Mouse (Mus musculus) forebrain, embryonic 12.5 days (tissue): ENCODE results near the gene Lrrc30. TPM values are rescaled to one million over a fixed set of nuclear protein-coding genes. Genes with fewer than 3 reads are reported as not detected.
A peak's percentile ranks its signal among the peaks of the same experiment; 100 is the strongest.

Experiments
- ATAC-seq: fragments of 200-750 bp; cut with Nextera tagmentation; 2 replicates; pipeline ENCODE4 v1.8.0; 2017; ENCODE audit warnings: moderate TSS enrichment; ENCODE audit not compliant: low FRiP score
- H3K27ac ChIP-seq: fragments of 300-500 bp; sonication (generic); 2 replicates; pipeline ENCODE4 v1.5.1; 2016; ENCODE audit warnings: mild to moderate bottlenecking
- H3K27me3 ChIP-seq: fragments of 300-500 bp; sonication (generic); 2 replicates; pipeline ENCODE4 v1.6.1; 2016; ENCODE audit warnings: mild to moderate bottlenecking
- H3K36me3 ChIP-seq: fragments of 300-500 bp; sonication (generic); replicated peaks from 2 replicates; pipeline ENCODE4 v1.6.1; 2016; ENCODE audit warnings: mild to moderate bottlenecking
- H3K4me1 ChIP-seq: fragments of 300-500 bp; sonication (generic); 2 replicates; pipeline ENCODE4 v1.6.1; 2016
- H3K4me2 ChIP-seq: fragments of 300-500 bp; sonication (generic); 2 replicates; pipeline ENCODE4 v1.6.1; 2016; ENCODE audit warnings: mild to moderate bottlenecking, moderate library complexity
- H3K4me3 ChIP-seq: fragments of 300-500 bp; sonication (generic); replicated peaks from 2 replicates; pipeline ENCODE4 v1.5.1; 2016; ENCODE audit warnings: mild to moderate bottlenecking
- H3K9ac ChIP-seq: fragments of 300-500 bp; sonication (generic); 2 replicates; pipeline ENCODE4 v1.6.1; 2016; ENCODE audit warnings: mild to moderate bottlenecking
- H3K9me3 ChIP-seq: fragments of 300-500 bp; sonication (generic); 2 replicates; pipeline ENCODE4 v1.6.1; 2016
- whole genome bisulfite sequencing: fragments of 180-500 bp; shearing (Covaris S2); methylation state at CpG from one replicate; pipeline ENCODE4 v1.1.7; 2016; 5-methylcytosine and 5-hydroxymethylcytosine counted together
- polyA plus RNA-seq: library from polyadenylated mRNA; unstranded; fragments of >200 nt; fragmentation: Nextera tagmentation; extraction: Ambion mirVana; gene quantifications from 2 replicates; pipeline ENCODE4 v1.2.1, GENCODE M21; 2016

Gene Lrrc30
- not detected in 2 replicates for polyA plus RNA-seq

DNA sequence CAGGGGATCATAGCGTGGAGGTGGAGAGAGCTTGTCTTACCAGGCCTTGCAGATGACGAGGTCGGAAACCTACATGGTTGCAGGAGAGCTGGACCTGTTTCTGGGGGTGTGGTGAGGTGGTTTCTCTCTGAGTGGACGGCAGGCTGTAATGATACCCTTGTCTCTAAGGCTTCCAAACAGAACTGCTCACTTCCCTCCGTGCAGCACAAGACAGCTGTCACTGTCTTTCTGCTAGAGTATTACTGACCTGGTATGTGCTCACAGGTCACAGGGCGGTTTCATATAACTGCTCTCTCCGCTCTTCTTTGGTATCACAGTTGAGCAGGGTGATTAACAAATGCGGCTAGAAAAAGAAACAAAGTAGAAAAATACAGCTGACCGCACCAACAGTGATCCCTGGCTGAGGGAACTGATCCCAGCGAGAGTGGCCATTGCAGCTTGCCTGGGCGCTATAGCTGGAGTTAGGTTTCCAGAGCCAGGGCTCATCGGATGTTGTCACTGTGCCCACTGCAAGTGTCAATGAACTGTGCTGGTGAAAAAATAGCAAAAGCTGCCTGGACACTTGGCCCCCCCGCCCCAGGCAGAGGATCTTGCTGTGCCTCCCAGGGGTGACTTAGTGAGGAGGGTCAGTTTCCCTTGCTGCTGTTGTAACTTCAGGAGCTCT lies at the start of gene Lrrc30:
Gene Lrrc30 (minus strand): TSS at position 48 of the 664 bp plus-strand sequence.
- peaks cover 12% of the 10 kb centered on the region; the same call in 1 of the 2 replicates for H3K4me1 ChIP-seq
- 0 out of 2 replicates have a peak, but pooled peaks cover 2% of the 10 kb centered on the region for H3K27me3 ChIP-seq
- H3K4me3 ChIP-seq, result no peak within 1 kb of the TSS
- no peak within 1 kb of the TSS for H3K27ac ChIP-seq
- H3K9ac ChIP-seq, result no peak within 1 kb of the TSS
- no peak for ATAC-seq
- no peaks in the 10 kb centered on the region for H3K9me3 ChIP-seq
- WGBS, result 79% methylated on average over 13 of the region's 13 CpGs
- H3K36me3 ChIP-seq, result no peaks in the 10 kb centered on the region
- H3K4me2 ChIP-seq, result no peak within 1 kb of the TSS

DNA sequence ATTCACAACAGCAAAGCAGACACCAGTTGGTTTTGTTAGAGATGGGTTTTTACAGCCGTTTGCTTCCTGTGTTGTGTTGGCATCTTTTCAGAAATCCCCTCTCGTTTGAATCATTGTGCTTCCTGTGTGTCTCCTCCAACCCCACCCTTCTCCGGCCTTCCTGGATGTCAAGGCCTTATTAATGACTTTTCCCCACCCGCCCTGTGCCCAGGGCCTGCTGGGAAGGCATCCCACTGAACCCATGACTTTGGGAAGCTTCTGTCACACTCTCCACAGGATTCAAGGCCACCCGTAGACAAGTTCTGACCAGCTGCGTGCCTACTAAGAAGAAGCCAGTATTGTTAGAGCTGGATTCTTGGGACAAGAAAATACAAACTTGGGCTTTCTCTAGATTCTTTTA lies 48.6 kb upstream of the Lrrc30 start:
- Histone ChIP-seq H3K9me3 (no peaks in the 10 kb centered on the region), H3K4me2 (no peak overlapping the region), H3K4me3 (no peak overlapping the region), H3K27me3 (no peaks in the 10 kb centered on the region), H3K9ac (no peak overlapping the region), H3K36me3 (no peaks in the 10 kb centered on the region), H3K27ac (no peak overlapping the region), H3K4me1 (0 out of 2 replicates have a peak, but pooled peaks cover 4% of the 10 kb centered on the region)
- 82% methylated on average over 6 of the region's 6 CpGs for WGBS
- no peak for ATAC-seq

DNA sequence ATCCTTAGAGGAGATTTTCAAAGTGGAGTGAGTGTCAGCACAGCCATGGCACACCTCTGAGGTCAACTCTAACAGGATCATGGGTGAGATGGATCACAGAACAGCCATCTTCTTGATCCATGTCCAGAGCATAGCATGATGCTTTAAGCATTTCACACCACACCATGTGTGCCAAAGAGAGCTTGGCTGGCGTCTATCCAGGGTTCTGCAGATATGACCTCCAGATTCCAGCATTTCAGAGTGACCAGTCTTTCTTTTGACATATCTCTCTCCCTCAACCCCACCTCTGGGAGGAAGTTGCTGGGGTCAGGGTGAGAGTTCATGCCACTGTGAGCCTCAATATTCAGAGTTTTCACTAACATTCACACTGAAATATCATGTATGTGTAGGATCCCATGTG lies 46.1 kb upstream of the Lrrc30 start:
- no peak for ATAC-seq
- H3K27ac ChIP-seq, result no peak overlapping the region
- H3K9ac ChIP-seq, result no peak overlapping the region
- no peaks in the 10 kb centered on the region for H3K9me3 ChIP-seq
- no peaks in the 10 kb centered on the region for H3K36me3 ChIP-seq
- H3K4me3 ChIP-seq, result no peak overlapping the region
- no peak overlapping the region for H3K4me2 ChIP-seq
- 89% methylated on average over 1 of the region's 1 CpGs for WGBS
- no peaks in the 10 kb centered on the region for H3K4me1 ChIP-seq
- H3K27me3 ChIP-seq, result no peaks in the 10 kb centered on the region

- H3K27ac ChIP-seq, result no peak overlapping the region
- no peak for ATAC-seq
- 14% methylated on average over 3 of the region's 3 CpGs for WGBS
These were observed 35.5 kb upstream of the Lrrc30 start for GRCm38 (mm10) chr17:67667981-67668380.

GRCm38 (mm10) chr17:67666981-67667380 lies 34.5 kb upstream of the Lrrc30 start:
- Histone ChIP-seq H3K4me3 (no peak overlapping the region), H3K4me1 (no peaks in the 10 kb centered on the region), H3K4me2 (no peak overlapping the region), H3K27me3 (peaks cover 4% of the 10 kb centered on the region; the same call in 1 of the 2 replicates), H3K9ac (no peak overlapping the region), H3K9me3 (no peaks in the 10 kb centered on the region), H3K27ac (no peak overlapping the region), H3K36me3 (no peaks in the 10 kb centered on the region)
- WGBS, result 79% methylated on average over 5 of the region's 5 CpGs
- no peak for ATAC-seq

More at GRCm38 (mm10) chr17:67667981-67668380, 35.5 kb upstream of the Lrrc30 start:
- H3K36me3 ChIP-seq, result no peaks in the 10 kb centered on the region
- no peak overlapping the region for H3K9ac ChIP-seq
- peaks cover 4% of the 10 kb centered on the region; the same call in 1 of the 2 replicates for H3K27me3 ChIP-seq
- no peak overlapping the region for H3K4me3 ChIP-seq
- H3K4me1 ChIP-seq, result no peaks in the 10 kb centered on the region
- H3K9me3 ChIP-seq, result no peaks in the 10 kb centered on the region
- no peak overlapping the region for H3K4me2 ChIP-seq

- Histone ChIP-seq H3K27me3 (peaks cover 4% of the 10 kb centered on the region; the same call in 1 of the 2 replicates), H3K9me3 (no peaks in the 10 kb centered on the region), H3K36me3 (no peaks in the 10 kb centered on the region), H3K4me3 (no peak overlapping the region), H3K4me2 (no peak overlapping the region), H3K9ac (no peak overlapping the region), H3K4me1 (no peaks in the 10 kb centered on the region), H3K27ac (no peak overlapping the region)
- 80% methylated on average over 3 of the region's 3 CpGs for WGBS
- no peak for ATAC-seq
These were observed 31.8 kb upstream of the Lrrc30 start for GRCm38 (mm10) chr17:67664299-67664698.

DNA sequence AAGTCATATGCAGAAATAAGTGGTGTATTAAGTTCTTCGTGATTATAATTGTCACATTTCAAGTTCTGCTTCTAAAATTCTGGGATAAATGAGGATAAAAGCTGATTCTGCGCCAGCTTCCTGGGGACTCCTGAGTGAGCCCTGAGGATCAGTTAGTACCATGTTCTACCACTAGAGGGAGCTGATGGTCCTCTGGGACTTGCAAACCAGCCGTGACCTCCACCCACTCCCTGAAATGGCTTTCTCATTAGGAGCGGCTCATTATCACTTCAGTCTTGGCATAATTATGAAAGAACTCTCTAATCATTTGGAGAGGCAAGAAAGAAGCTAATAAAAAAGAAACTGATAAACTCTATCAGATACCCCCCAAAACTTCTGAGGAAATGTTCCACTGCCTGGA lies 19.0 kb upstream of the Lrrc30 start:
- H3K27me3 ChIP-seq, result no peaks in the 10 kb centered on the region
- peaks cover 6% of the 10 kb centered on the region; the same call in 1 of the 2 replicates for H3K4me1 ChIP-seq
- no peaks in the 10 kb centered on the region for H3K36me3 ChIP-seq
- H3K27ac ChIP-seq, result no peak overlapping the region
- 19% methylated on average over 4 of the region's 4 CpGs for WGBS
- no peak overlapping the region for H3K4me3 ChIP-seq
- no peaks in the 10 kb centered on the region for H3K9me3 ChIP-seq
- peak; percentile 51; the same call in 1 of the 2 replicates for ATAC-seq
- H3K9ac ChIP-seq, result no peak overlapping the region
- no peak overlapping the region for H3K4me2 ChIP-seq

- Histone ChIP-seq H3K4me3 (no peak overlapping the region), H3K9ac (no peak overlapping the region), H3K27ac (no peak overlapping the region), H3K4me2 (no peak overlapping the region), H3K36me3 (no peaks in the 10 kb centered on the region), H3K4me1 (no peaks in the 10 kb centered on the region), H3K27me3 (no peaks in the 10 kb centered on the region), H3K9me3 (peaks cover 4% of the 10 kb centered on the region; the same call in 1 of the 2 replicates)
- no peak for ATAC-seq
These were observed 9.1 kb upstream of the Lrrc30 start for GRCm38 (mm10) chr17:67641627-67642026.

GRCm38 (mm10) chr17:67638119-67638810 lies 5.7 kb upstream of the Lrrc30 start:
- Histone ChIP-seq H3K36me3 (no peaks in the 10 kb centered on the region), H3K9ac (no peak overlapping the region), H3K9me3 (no peaks in the 10 kb centered on the region), H3K4me1 (no peaks in the 10 kb centered on the region), H3K27ac (no peak overlapping the region), H3K4me2 (no peak overlapping the region), H3K27me3 (no peaks in the 10 kb centered on the region), H3K4me3 (no peak overlapping the region)
- ATAC-seq, result no peak
- WGBS, result 88% methylated on average over 10 of the region's 10 CpGs

DNA sequence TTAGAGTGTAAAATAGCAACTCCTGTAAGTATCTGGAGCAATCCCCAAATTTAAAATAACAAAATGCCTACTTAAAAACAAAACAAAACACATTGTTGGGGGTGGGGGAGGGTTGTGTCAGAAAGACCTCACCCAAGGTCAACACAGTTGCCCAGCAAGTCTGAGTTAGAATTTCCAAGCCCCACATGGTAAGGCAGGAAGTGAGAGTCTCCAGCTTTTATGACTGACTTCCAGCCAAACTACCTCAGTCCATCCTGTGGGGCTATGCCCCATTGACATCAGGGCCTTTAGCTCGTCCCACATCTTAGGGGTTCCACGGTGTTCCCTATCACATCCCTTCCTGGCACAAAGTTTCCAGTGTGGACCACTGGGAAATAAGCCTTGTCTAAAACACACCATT lies 4.4 kb upstream of the Lrrc30 start:
- Histone ChIP-seq H3K27me3 (no peaks in the 10 kb centered on the region), H3K9ac (no peak overlapping the region), H3K9me3 (no peaks in the 10 kb centered on the region), H3K4me2 (no peak overlapping the region), H3K4me1 (no peaks in the 10 kb centered on the region), H3K4me3 (no peak overlapping the region), H3K27ac (no peak overlapping the region), H3K36me3 (no peaks in the 10 kb centered on the region)
- ATAC-seq, result no peak
- 91% methylated on average over 2 of the region's 2 CpGs for whole genome bisulfite sequencing

GRCm38 (mm10) chr17:67636304-67636703 lies 3.8 kb upstream of the Lrrc30 start:
- no peaks in the 10 kb centered on the region for H3K36me3 ChIP-seq
- H3K27ac ChIP-seq, result no peak overlapping the region
- H3K9me3 ChIP-seq, result no peaks in the 10 kb centered on the region
- no peak overlapping the region for H3K4me2 ChIP-seq
- no peaks in the 10 kb centered on the region for H3K27me3 ChIP-seq
- H3K4me3 ChIP-seq, result no peak overlapping the region
- ATAC-seq, result no peak
- H3K9ac ChIP-seq, result no peak overlapping the region
- no peaks in the 10 kb centered on the region for H3K4me1 ChIP-seq
- WGBS, result 61% methylated on average over 3 of the region's 3 CpGs

GRCm38 (mm10) chr17:67629746-67630145 lies 2.8 kb downstream of the Lrrc30 start:
- H3K9ac ChIP-seq, result no peak overlapping the region
- no peaks in the 10 kb centered on the region for H3K36me3 ChIP-seq
- no peaks in the 10 kb centered on the region for H3K9me3 ChIP-seq
- H3K4me2 ChIP-seq, result no peak overlapping the region
- no peak for ATAC-seq
- H3K27ac ChIP-seq, result no peak overlapping the region
- H3K4me1 ChIP-seq, result peaks cover 12% of the 10 kb centered on the region; the same call in 1 of the 2 replicates
- H3K4me3 ChIP-seq, result no peak overlapping the region
- 66% methylated on average over 3 of the region's 3 CpGs for WGBS
- 0 out of 2 replicates have a peak, but pooled peaks cover 2% of the 10 kb centered on the region for H3K27me3 ChIP-seq
